Mouse (Mus musculus): ENCODE measurements around the gene Spty2d1. TPM values are rescaled to one million over a fixed set of nuclear protein-coding genes. Genes with fewer than 3 reads are reported as not detected.
A peak's percentile ranks its signal among the peaks of the same experiment; 100 is the strongest.

Spty2d1 gene
- total and polyA plus RNA-seq, 3 experiments = 14.4 to 36.9 (median 14.9) TPM

GRCm38 (mm10) chr7:47016602-47017001 lies 8.4 kb upstream of the Spty2d1 start:
- no peak overlapping the region for H3K9ac ChIP-seq (ENCODE audit: control insufficient read depth, low read depth, low read length, poor library complexity, severe bottlenecking)
- TF ChIP-seq CTCF (IDR thresholded peaks at IDR 0.05 in 2 of 3, conservative IDR thresholded peaks at IDR 0.05 in 1 of 3; ENCODE audit: control insufficient read depth in 1 of 3, insufficient read depth in 1 of 3, low read depth in 2 of 3, low read length in 3 of 3, poor library complexity in 1 of 3, severe bottlenecking in 1 of 3) (no peak), POLR2AphosphoS5 (IDR thresholded peaks at IDR 0.05; ENCODE audit: borderline replicate concordance, low read depth, low read length) (no peak), ETS1 (IDR thresholded peaks at IDR 0.05; ENCODE audit: low read depth, low read length) (no peak), MEF2A (IDR thresholded peaks at IDR 0.05; ENCODE audit: extremely low read depth, insufficient replicate concordance, low read depth, low read length, poor library complexity, severe bottlenecking) (no peak), TCF12 (IDR thresholded peaks at IDR 0.05; ENCODE audit: low read depth, low read length) (no peak), USF2 (IDR thresholded peaks at IDR 0.05; ENCODE audit: borderline replicate concordance in 1 of 2, insufficient read depth in 1 of 2, low read depth in 1 of 2, low read length in 2 of 2) (no peak), NELFE (IDR thresholded peaks at IDR 0.05; ENCODE audit: low read depth, low read length) (no peak), MAX (IDR thresholded peaks at IDR 0.05; ENCODE audit: low read length) (no peak), TAL1 (IDR thresholded peaks at IDR 0.05; ENCODE audit: low read length) (no peak), UBTF (IDR thresholded peaks at IDR 0.05; ENCODE audit: borderline replicate concordance, insufficient read depth, low read depth, low read length) (no peak), MXI1 (IDR thresholded peaks at IDR 0.05; ENCODE audit: low read depth, low read length) (no peak), MYB (IDR thresholded peaks at IDR 0.05; ENCODE audit: low read depth, low read length) (no peak), E2F4 (IDR thresholded peaks at IDR 0.05; ENCODE audit: borderline replicate concordance, low read depth, low read length) (no peak), MYC (IDR thresholded peaks at IDR 0.05; ENCODE audit: low read depth, low read length) (no peak)
- no peak overlapping the region for H3K4me3 ChIP-seq (ENCODE audit: control insufficient read depth in 1 of 2, insufficient read depth in 1 of 2, low read depth in 2 of 2, low read length in 2 of 2)
- DNase-seq (ENCODE audit: low read depth, low spot score) = no peak
- no peaks in the 10 kb centered on the region for H3K27me3 ChIP-seq (ENCODE audit: control insufficient read depth in 1 of 2, insufficient read depth in 2 of 2, low read length in 2 of 2)
- H3K79me2 ChIP-seq (ENCODE audit: control insufficient read depth, insufficient read depth, low read length, poor library complexity) = no peaks in the 10 kb centered on the region
- peaks cover 6 to 7% of the 10 kb centered on the region in 2 experiments for H3K4me1 ChIP-seq (ENCODE audit: control insufficient read depth in 1 of 2, insufficient read depth in 2 of 2, low read length in 2 of 2)
- H3K9me3 ChIP-seq (replicated peaks; ENCODE audit: insufficient read depth, low read length) = no peaks in the 10 kb centered on the region
- H3K27ac ChIP-seq (ENCODE audit: control insufficient read depth, low read depth, low read length) = no peak overlapping the region
- H3K36me3 ChIP-seq (ENCODE audit: control insufficient read depth in 1 of 2, insufficient read depth in 2 of 2, low read length in 2 of 2) = peaks cover 0 to 13% of the 10 kb centered on the region in 2 experiments; a peak in 2 of 4 replicates

- Histone ChIP-seq H3K4me3 (ENCODE audit: control insufficient read depth in 1 of 2, insufficient read depth in 1 of 2, low read depth in 2 of 2, low read length in 2 of 2) (peak overlapping the region; percentile 46 to 47), H3K9me3 (replicated peaks; ENCODE audit: insufficient read depth, low read length) (no peaks in the 10 kb centered on the region), H3K36me3 (ENCODE audit: control insufficient read depth in 1 of 2, insufficient read depth in 2 of 2, low read length in 2 of 2) (peaks cover 0 to 13% of the 10 kb centered on the region in 2 experiments; a peak in 2 of 4 replicates), H3K27ac (ENCODE audit: control insufficient read depth, low read depth, low read length) (peak overlapping the region; percentile 55), H3K27me3 (ENCODE audit: control insufficient read depth in 1 of 2, insufficient read depth in 2 of 2, low read length in 2 of 2) (no peaks in the 10 kb centered on the region), H3K9ac (ENCODE audit: control insufficient read depth, low read depth, low read length, poor library complexity, severe bottlenecking) (peak overlapping the region; percentile 49), H3K4me1 (ENCODE audit: control insufficient read depth in 1 of 2, insufficient read depth in 2 of 2, low read length in 2 of 2) (peaks cover 6 to 7% of the 10 kb centered on the region in 2 experiments), H3K79me2 (ENCODE audit: control insufficient read depth, insufficient read depth, low read length, poor library complexity) (no peaks in the 10 kb centered on the region)
- peak; percentile 98 for DNase-seq (ENCODE audit: low read depth, low spot score)
- TF ChIP-seq TBP (IDR thresholded peaks at IDR 0.05; ENCODE audit: low read depth, low read length) (0 out of 2 replicates have a peak, but pooled peaks have one; percentile 17), ZNF384 (IDR thresholded peaks at IDR 0.05; ENCODE audit: low read depth, low read length) (no peak), TCF12 (IDR thresholded peaks at IDR 0.05; ENCODE audit: low read depth, low read length) (peak; percentile 92), SMC3 (IDR thresholded peaks at IDR 0.05; ENCODE audit: low read depth, low read length) (peak; percentile 81), ZMIZ1 (IDR thresholded peaks at IDR 0.05; ENCODE audit: low read depth, low read length) (no peak), CTCF (IDR thresholded peaks at IDR 0.05 in 2 of 3, conservative IDR thresholded peaks at IDR 0.05 in 1 of 3; ENCODE audit: control insufficient read depth in 1 of 3, insufficient read depth in 1 of 3, low read depth in 2 of 3, low read length in 3 of 3, poor library complexity in 1 of 3, severe bottlenecking in 1 of 3) (peak; percentile 55 to 92 (median 62)), NELFE (IDR thresholded peaks at IDR 0.05; ENCODE audit: low read depth, low read length) (0 out of 2 replicates have a peak, but pooled peaks have one; percentile 27), JUND (IDR thresholded peaks at IDR 0.05; ENCODE audit: low read depth, low read length) (no peak), ETS1 (IDR thresholded peaks at IDR 0.05; ENCODE audit: low read depth, low read length) (peak; percentile 87), TAL1 (IDR thresholded peaks at IDR 0.05; ENCODE audit: low read length) (peak; percentile 81), CHD2 (IDR thresholded peaks at IDR 0.05; ENCODE audit: low read length) (peak; percentile 11; the same call in 1 of the 2 replicates), GATA1 (IDR thresholded peaks at IDR 0.05; ENCODE audit: low read depth, low read length) (peak; percentile 73), UBTF (IDR thresholded peaks at IDR 0.05; ENCODE audit: borderline replicate concordance, insufficient read depth, low read depth, low read length) (no peak), GABPA (IDR thresholded peaks at IDR 0.05; ENCODE audit: low read depth, low read length) (no peak), MYB (IDR thresholded peaks at IDR 0.05; ENCODE audit: low read depth, low read length) (no peak), POLR2A (IDR thresholded peaks at IDR 0.05; ENCODE audit: control insufficient read depth in 1 of 2, insufficient read depth in 1 of 2, low read depth in 1 of 2, low read length in 2 of 2, poor library complexity in 1 of 2) (peak in 1 of 2 experiments; percentile 27; a peak in 1 of 4 replicates), SIN3A (IDR thresholded peaks at IDR 0.05; ENCODE audit: low read length) (peak; percentile 87), USF1 (IDR thresholded peaks at IDR 0.05; ENCODE audit: low read depth, low read length) (peak; percentile 38), ZC3H11A (IDR thresholded peaks at IDR 0.05; ENCODE audit: low read depth, low read length) (peak; percentile 86), MAZ (IDR thresholded peaks at IDR 0.05; ENCODE audit: low read depth, low read length) (peak; percentile 97), KAT2A (conservative IDR thresholded peaks at IDR 0.05; ENCODE audit: low read depth, low read length) (no peak)
These were observed 7.3 kb upstream of the Spty2d1 start for GRCm38 (mm10) chr7:47015390-47016065.
